Mouse (Mus musculus) granulocyte monocyte progenitor cell, adult 5-6 weeks (primary cell): ENCODE data around the gene Cfap161. TPM values are rescaled to one million over a fixed set of nuclear protein-coding genes. Genes with fewer than 3 reads are reported as not detected.
A peak's percentile ranks its signal among the peaks of the same experiment; 100 is the strongest.

Experiments used
- ATAC-seq: replicated peaks from 2 replicates; pipeline ENCODE4 v1.8.0; 2016; ENCODE audit warnings: mild to moderate bottlenecking, moderate TSS enrichment, inconsistent platforms; ENCODE audit not compliant: poor library complexity, severe bottlenecking
- total RNA-seq, 2 experiments: library from RNA; stranded (forward) in 1 of 2; stranded (reverse) in 1 of 2; fragments of 200-712, 200-1000 nt in 1 of 2; fragments of >200 nt in 1 of 2; fragmentation: Nextera tagmentation in 1 of 2; gene quantifications; 2 replicates each; pipeline ENCODE4 v1.2.3; 2014 to 2017

Gene Cfap161
- total RNA-seq (2014; fragmentation: Nextera tagmentation) (not detected in 2 replicates), total RNA-seq (2017) (not detected in 2 replicates)

DNA sequence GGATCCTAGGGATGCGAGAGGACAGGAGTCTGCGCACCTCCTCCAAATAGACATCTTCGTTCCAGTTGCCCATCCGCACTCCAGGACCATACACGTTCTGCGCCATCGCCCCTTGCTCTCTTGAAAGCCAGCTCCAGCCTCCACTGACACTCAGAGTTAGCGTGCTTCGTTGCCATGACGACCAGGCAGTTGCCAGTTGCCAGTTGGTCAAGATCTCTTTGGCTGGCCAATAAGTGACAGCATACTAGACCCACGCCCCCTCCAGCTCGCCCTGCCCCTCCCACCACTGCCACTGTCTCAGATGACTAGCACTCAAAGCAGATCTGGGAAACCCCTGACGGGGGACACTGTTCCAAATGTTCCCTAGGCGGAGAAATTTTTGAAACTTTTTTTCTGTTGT, at the start of gene Cfap161:
TSS of gene Cfap161 (minus strand) at position 176 of the 400 bp plus-strand sequence.
- peak; percentile 63 for ATAC-seq

- ATAC-seq, result no peak
These were observed 48.0 kb upstream of the Cfap161 start for GRCm38 (mm10) chr7:83842486-83843259.

GRCm38 (mm10) chr7:83840076-83840475, 45.4 kb upstream of the Cfap161 start:
- no peak for ATAC-seq

GRCm38 (mm10) chr7:83838525-83839224, 44.0 kb upstream of the Cfap161 start:
- no peak for ATAC-seq

- ATAC-seq, result no peak
These were observed 34.7 kb upstream of the Cfap161 start for GRCm38 (mm10) chr7:83829355-83829754.

GRCm38 (mm10) chr7:83827402-83828076, 32.9 kb upstream of the Cfap161 start:
- no peak for ATAC-seq

- no peak for ATAC-seq
These were observed 32.1 kb upstream of the Cfap161 start for GRCm38 (mm10) chr7:83826808-83827207.

DNA sequence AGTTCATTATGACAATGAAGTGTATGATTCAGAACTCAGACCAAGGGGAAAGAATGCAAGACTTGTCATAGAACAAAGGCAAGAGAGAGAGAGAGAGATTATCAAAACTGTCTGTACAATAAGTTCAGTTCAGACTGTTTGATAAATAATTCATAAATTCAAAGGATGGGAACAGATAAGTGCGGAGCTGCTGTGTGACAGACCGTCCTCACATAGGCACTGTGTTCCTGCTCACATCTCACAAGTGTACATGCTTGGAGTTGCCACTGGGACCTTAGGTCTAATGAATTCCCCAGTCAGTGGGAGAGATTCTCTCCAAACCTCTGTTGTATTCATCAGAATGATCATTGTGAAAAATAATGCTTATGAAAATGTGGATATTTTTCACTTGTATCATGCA, 27.3 kb upstream of the Cfap161 start:
- no peak for ATAC-seq

DNA sequence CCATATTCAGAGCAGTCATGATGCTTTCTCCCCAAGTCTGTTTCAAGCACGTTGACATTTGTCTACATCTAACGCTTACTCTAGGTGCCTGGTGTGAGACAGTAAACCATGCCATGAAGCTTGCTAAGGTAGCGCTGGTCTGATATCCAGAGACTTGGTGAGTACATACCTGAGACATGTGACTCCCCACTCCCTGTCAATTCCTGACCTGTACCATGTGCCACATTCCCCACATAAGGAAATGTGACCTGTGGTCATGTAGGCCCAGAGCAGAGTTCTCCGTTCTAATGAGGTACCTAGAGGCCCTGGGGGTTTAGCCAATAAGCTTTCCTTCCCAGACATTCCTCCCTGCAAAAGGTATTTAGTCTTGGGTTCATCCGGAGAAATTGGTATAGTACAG, 22.2 kb upstream of the Cfap161 start:
- ATAC-seq, result no peak

- no peak for ATAC-seq
These were observed 21.0 kb upstream of the Cfap161 start for GRCm38 (mm10) chr7:83815646-83816045.

- ATAC-seq, result peak; percentile 56
These were observed 19.3 kb upstream of the Cfap161 start for GRCm38 (mm10) chr7:83813993-83814392.

DNA sequence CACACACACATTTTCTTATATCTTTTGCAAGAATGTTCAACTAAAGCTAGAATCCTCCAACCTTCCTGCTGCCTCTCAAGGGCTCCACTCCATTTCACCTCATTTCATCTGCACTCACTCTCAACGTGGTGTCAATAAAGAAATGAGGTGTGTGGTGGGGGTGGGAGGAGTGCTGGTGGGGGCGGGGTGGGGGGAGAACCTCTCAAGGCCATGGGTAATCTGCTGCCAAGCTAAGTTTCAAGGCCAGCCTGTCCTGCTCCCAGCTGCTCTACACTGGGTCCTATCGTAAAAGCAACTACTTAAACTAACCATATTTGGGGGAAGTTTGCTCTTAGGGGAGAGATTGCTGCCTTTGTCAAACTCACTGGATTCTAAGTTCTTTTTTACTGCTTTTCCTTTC, 18.8 kb upstream of the Cfap161 start:
- no peak for ATAC-seq

DNA sequence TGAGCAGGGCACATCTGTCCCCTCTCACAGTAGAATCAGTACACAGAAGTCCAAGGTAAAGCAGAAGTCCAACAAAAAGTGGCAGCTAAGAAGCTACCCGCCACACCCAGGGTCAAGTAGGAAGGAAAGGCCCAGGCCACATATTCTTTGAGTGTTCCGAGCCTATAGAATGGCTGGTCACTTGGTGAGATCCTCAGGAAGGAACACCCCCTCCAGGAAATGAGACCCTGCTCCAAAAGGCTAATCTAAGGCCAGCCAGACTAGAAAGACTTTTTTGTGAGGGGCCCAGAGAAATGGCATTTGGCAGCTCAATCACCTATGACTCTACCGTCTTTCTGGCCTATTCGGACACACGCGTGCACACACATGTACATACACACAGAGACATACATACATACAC, 18.3 kb upstream of the Cfap161 start:
- no peak for ATAC-seq

DNA sequence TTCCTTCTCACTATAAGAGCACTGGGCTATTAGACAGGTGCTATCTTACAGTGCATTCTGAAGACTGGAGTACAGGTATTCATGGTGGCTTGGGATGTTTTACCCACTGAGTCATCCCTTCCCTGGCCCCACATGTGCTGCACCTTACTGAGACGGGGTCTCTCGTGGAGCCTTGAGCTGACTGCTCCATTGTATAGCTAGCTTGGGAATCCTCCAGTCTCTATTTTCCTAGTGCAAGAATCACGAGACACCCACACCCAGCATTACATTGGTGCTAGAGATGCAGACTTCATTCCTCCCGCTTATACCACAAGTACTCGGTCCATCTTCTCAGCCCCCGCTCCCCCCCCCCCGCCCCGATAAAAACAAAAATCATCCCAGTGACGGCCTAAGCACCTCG, 17.9 kb upstream of the Cfap161 start:
- ATAC-seq, result no peak

- ATAC-seq, result no peak
These were observed 17.2 kb upstream of the Cfap161 start for GRCm38 (mm10) chr7:83811916-83812315.

GRCm38 (mm10) chr7:83811461-83811860, 16.8 kb upstream of the Cfap161 start:
- no peak for ATAC-seq

DNA sequence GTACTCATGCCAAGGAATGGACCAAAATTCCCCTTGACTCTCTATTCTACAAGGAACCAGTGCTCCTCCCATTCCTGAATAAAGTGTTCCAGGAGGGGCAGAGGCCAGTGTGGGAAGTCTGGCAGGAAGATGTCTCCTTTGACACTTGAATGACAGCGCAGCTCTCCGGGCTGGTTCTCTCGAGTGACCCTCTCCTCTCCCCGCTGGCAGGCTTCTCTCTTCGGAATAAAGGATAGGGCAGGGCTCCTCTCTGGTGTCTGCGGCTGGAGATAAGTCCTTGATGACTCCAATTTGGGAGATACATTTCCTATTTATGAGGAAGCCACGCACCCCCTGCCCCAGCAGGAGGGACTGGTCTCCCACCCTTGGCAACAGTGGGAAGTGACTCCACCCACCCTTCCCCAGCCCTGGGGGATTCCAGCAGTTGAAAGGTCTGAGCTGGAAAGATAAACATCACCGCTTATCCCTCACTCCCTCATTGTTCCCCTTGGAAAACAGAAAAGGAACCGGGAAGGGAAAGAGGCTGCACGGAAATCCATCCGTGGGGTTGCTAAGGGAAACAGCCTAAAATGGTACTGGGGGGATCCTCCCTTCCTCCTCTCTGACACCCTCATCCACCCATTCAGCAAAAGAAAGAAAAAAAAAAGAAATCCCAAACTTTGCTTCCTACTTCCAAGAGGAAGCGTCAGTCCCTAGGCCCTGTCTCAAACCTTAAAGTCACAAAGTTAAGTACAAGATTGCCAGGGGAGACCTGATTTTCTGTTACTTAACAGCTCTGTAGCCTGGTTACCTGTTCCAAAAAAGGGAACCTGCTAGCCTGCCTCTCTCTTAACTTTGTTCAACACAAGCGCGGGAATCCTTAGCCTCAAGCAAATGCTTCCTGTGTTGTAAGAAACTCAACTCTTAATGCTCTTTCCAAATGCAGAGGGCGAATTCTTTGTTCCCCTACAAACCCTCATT, 15.7 kb upstream of the Cfap161 start:
- peak; percentile 48 for ATAC-seq

- peak; percentile 74 for ATAC-seq
These were observed 15.0 kb upstream of the Cfap161 start for GRCm38 (mm10) chr7:83809715-83810114.

GRCm38 (mm10) chr7:83809060-83809459, 14.4 kb upstream of the Cfap161 start:
- ATAC-seq, result no peak

DNA sequence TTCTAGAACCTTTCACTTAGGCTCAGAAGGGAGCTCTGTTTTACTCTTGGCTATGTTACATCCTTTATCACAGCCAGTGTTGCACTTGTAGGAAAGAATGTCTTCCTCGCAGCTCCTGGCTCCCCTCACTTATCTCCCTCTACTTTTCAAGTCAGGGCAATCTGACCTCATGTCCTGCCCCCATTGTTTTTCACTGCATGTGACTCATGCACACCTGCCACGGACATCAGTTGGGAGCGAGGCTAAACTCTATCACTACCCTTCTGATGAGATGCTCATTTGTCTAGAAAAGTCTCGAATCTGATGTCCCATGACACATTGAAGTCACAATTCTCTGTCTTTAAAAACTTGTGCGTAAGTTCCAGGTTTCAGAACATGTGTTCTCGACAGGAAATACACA, 12.3 kb upstream of the Cfap161 start:
- no peak for ATAC-seq
